Mouse (Mus musculus): ENCODE results near the gene Gm21454. TPM values are rescaled to one million over a fixed set of nuclear protein-coding genes. Genes with fewer than 3 reads are reported as not detected.
"Not testable (repeated sequence)": the region's sequence is repeated elsewhere in the genome, so short reads cannot be mapped to it uniquely, and the experiment has no call there.

Gm21454 gene
- total RNA-seq (2021), result not detected
- long read RNA-seq, experiment 1, result 0 reads
- long read RNA-seq, experiment 2, result 0 reads

DNA sequence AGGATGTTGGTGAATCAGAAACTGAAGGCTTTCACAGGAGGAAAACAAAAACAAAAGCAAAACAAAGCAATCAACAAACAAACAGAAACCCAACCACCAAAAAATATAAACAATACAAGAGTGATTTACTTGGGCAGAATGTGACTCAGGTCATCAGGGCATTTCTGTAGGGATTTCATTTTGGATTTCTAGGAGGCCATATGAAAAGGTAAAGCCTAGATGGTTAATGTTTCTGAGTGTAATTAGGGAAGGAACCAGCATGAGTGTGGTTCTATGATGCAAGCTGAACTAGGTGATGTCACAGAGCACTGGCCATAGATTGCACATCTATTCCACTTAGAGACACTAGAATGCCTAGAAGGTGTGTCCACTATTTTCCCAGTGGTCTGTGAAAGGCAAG is at the start of gene Gm21454, which contains the start of gene Gm21440:
TSS of gene Gm21454 (plus strand) at position 352 of the 400 bp plus-strand sequence.
TSS of gene Gm21440 (plus strand) at position 301 of the 400 bp plus-strand sequence.
- not testable (repeated sequence) for DNase-seq (ENCODE audit: low spot score in 2 of 2)

DNA sequence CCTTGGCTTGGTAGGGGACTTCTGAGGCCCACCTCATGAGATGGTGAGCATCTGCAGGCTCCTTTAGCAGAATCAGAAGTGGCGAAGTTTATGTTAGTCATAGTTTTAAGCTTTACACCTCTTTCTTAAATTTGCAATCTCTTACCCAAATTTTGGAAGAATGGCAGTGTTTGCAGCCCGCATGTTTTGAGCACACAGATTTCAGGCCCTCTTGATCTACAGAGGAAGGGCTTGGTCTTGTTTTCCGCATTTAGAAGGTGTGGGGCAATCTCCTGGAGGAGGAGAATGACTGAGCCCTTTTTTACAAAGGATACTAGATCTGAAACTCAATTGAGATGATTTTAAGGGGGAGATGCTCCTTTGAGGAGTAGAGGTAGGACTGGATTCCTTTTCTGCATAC is 28.4 kb upstream of the Gm21454 start, which contains the start of gene Gm21828:
TSS of gene Gm21828 (minus strand) at position 101 of the 400 bp plus-strand sequence.
- not testable (repeated sequence) for DNase-seq (ENCODE audit: low spot score in 2 of 2)

DNA sequence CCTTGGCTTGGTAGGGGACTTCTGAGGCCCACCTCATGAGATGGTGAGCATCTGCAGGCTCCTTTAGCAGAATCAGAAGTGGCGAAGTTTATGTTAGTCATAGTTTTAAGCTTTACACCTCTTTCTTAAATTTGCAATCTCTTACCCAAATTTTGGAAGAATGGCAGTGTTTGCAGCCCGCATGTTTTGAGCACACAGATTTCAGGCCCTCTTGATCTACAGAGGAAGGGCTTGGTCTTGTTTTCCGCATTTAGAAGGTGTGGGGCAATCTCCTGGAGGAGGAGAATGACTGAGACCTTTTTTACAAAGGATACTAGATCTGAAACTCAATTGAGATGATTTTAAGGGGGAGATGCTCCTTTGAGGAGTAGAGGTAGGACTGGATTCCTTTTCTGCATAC is 96.7 kb downstream of the Gm21454 start, which contains the start of gene Gm21725:
TSS of gene Gm21725 (minus strand) at position 101 of the 400 bp plus-strand sequence.
- not testable (repeated sequence) for DNase-seq (ENCODE audit: low spot score in 2 of 2)

Other genes starting within 250 kb of the Gm21454 start
- not detected for gene Gm20807, start 209.6 kb upstream of the Gm21454 start, total RNA-seq (2021)
- gene Gm21891, start 119.0 kb upstream of the Gm21454 start, total RNA-seq (2021), result not detected
- gene Gm21425, start 90.5 kb upstream of the Gm21454 start, total RNA-seq (2021), result not detected
- gene Gm21828, start 28.5 kb upstream of the Gm21454 start, total RNA-seq (2021), result not detected
- gene Gm21440, start 51 bp upstream of the Gm21454 start, total RNA-seq (2021), result not detected
- gene Gm21725, start 96.6 kb downstream of the Gm21454 start, total RNA-seq (2021), result not detected
- not detected for gene Gm21866, start 213.1 kb downstream of the Gm21454 start, total RNA-seq (2021)
- gene Gm20773, start 241.6 kb downstream of the Gm21454 start, total RNA-seq (2021), result not detected